Mouse (Mus musculus): ENCODE results near the gene Atp8b4. TPM values are rescaled to one million over a fixed set of nuclear protein-coding genes. Genes with fewer than 3 reads are reported as not detected.

The Atp8b4 gene
- polyA plus RNA-seq, 1 experiment from 2014 or later, result 1.3 TPM

- Histone ChIP-seq H3K4me3 (no peak overlapping the region), H3K36me3 (replicated peaks) (no peaks in the 10 kb centered on the region), H3K4me1 (no peaks in the 10 kb centered on the region), H3K9me3 (no peaks in the 10 kb centered on the region), H3K27me3 (replicated peaks; ENCODE audit: low read depth, poor library complexity, severe bottlenecking) (no peaks in the 10 kb centered on the region), H3K27ac (replicated peaks) (no peak overlapping the region)
- no peak for DNase-seq (ENCODE audit: low spot score)
- 70% methylated on average over 5 of the region's 5 CpGs for WGBS
Measured at GRCm38 (mm10) chr2:126492713-126493112, 7.8 kb downstream of the Atp8b4 start.

GRCm38 (mm10) chr2:126491446-126491845, 9.0 kb downstream of the Atp8b4 start:
- 87% methylated on average over 4 of the region's 4 CpGs for WGBS
- H3K4me1 ChIP-seq, result no peaks in the 10 kb centered on the region
- no peaks in the 10 kb centered on the region for H3K9me3 ChIP-seq
- no peaks in the 10 kb centered on the region for H3K36me3 ChIP-seq (replicated peaks)
- no peak overlapping the region for H3K27ac ChIP-seq (replicated peaks)
- no peak for DNase-seq (ENCODE audit: low spot score)
- no peak overlapping the region for H3K4me3 ChIP-seq
- H3K27me3 ChIP-seq (replicated peaks; ENCODE audit: low read depth, poor library complexity, severe bottlenecking), result no peaks in the 10 kb centered on the region

DNA sequence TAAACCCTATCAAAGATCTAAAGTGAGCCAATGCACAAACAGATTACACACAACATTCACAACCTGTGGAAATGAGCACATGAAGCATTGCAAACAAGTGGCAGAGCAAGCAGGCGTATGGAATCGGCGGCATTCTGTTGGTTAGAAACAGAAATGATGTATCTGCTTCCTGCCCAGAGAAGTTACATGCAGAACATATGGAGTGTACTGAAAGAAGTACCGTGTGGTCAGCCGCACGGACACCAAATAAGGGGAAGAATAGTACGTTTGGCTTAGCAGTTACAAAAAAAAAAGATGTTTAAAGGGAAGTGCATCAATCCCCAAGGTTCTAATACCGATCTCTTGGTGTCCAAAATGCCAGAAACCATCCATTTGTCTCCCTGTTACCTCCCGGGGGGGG, 9.9 kb downstream of the Atp8b4 start:
- H3K27ac ChIP-seq (replicated peaks), result no peak overlapping the region
- no peak overlapping the region for H3K4me3 ChIP-seq
- DNase-seq (ENCODE audit: low spot score), result no peak
- H3K4me1 ChIP-seq, result no peaks in the 10 kb centered on the region
- WGBS, result 88% methylated on average over 9 of the region's 9 CpGs
- no peaks in the 10 kb centered on the region for H3K36me3 ChIP-seq (replicated peaks)
- no peaks in the 10 kb centered on the region for H3K9me3 ChIP-seq
- H3K27me3 ChIP-seq (replicated peaks; ENCODE audit: low read depth, poor library complexity, severe bottlenecking), result no peaks in the 10 kb centered on the region

- Histone ChIP-seq H3K27me3 (replicated peaks; ENCODE audit: low read depth, poor library complexity, severe bottlenecking) (no peaks in the 10 kb centered on the region), H3K36me3 (replicated peaks) (no peaks in the 10 kb centered on the region), H3K27ac (replicated peaks) (no peak overlapping the region), H3K9me3 (no peaks in the 10 kb centered on the region), H3K4me3 (no peak overlapping the region), H3K4me1 (no peaks in the 10 kb centered on the region)
- DNase-seq (ENCODE audit: low spot score), result no peak
- WGBS, result 86% methylated on average over 11 of the region's 11 CpGs
Measured at GRCm38 (mm10) chr2:126485262-126486017, 15.0 kb downstream of the Atp8b4 start.

- Histone ChIP-seq H3K4me3 (no peak overlapping the region), H3K27me3 (replicated peaks; ENCODE audit: low read depth, poor library complexity, severe bottlenecking) (no peaks in the 10 kb centered on the region), H3K27ac (replicated peaks) (no peak overlapping the region), H3K4me1 (no peaks in the 10 kb centered on the region), H3K36me3 (replicated peaks) (no peaks in the 10 kb centered on the region), H3K9me3 (no peaks in the 10 kb centered on the region)
- WGBS, result 84% methylated on average over 6 of the region's 6 CpGs
- no peak for DNase-seq (ENCODE audit: low spot score)
Measured at GRCm38 (mm10) chr2:126483337-126483736, 17.1 kb downstream of the Atp8b4 start.

GRCm38 (mm10) chr2:126477556-126477955, 22.9 kb downstream of the Atp8b4 start:
- 90% methylated on average over 7 of the region's 7 CpGs for WGBS
- H3K4me1 ChIP-seq, result no peaks in the 10 kb centered on the region
- H3K27ac ChIP-seq (replicated peaks), result no peak overlapping the region
- H3K4me3 ChIP-seq, result no peak overlapping the region
- no peaks in the 10 kb centered on the region for H3K27me3 ChIP-seq (replicated peaks; ENCODE audit: low read depth, poor library complexity, severe bottlenecking)
- H3K9me3 ChIP-seq, result no peaks in the 10 kb centered on the region
- DNase-seq (ENCODE audit: low spot score), result no peak
- no peaks in the 10 kb centered on the region for H3K36me3 ChIP-seq (replicated peaks)

- no peak for DNase-seq (ENCODE audit: low spot score)
- Histone ChIP-seq H3K9me3 (no peaks in the 10 kb centered on the region), H3K27ac (replicated peaks) (no peak overlapping the region), H3K36me3 (replicated peaks) (no peaks in the 10 kb centered on the region), H3K4me1 (no peaks in the 10 kb centered on the region), H3K27me3 (replicated peaks; ENCODE audit: low read depth, poor library complexity, severe bottlenecking) (no peaks in the 10 kb centered on the region), H3K4me3 (no peak overlapping the region)
- WGBS, result 89% methylated on average over 11 of the region's 11 CpGs
Measured at GRCm38 (mm10) chr2:126475681-126476410, 24.6 kb downstream of the Atp8b4 start.

DNA sequence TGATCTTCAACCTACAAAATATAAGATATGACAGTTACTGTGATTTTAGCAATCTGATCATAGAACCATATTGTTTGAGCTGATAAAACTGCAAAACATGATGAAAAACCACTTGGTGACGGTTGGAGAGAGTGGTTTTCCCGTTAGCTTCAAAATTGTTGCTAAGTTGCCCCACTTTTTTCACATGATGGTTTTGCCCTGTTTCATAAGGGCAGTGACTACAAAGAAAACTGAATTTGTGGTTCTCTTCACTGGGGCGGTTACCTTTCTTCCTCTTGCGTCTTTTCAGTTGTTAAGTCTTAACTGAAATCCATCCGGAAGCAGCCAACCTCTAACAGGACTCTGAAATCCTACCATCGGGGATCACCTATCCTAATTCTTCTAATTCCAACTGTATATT, 26.5 kb downstream of the Atp8b4 start:
- no peaks in the 10 kb centered on the region for H3K4me1 ChIP-seq
- WGBS, result 93% methylated on average over 6 of the region's 6 CpGs

GRCm38 (mm10) chr2:126472836-126473235, 27.6 kb downstream of the Atp8b4 start:
- 81% methylated on average over 5 of the region's 5 CpGs for WGBS
- no peaks in the 10 kb centered on the region for H3K9me3 ChIP-seq

More for the DNA sequence above, 26.5 kb downstream of the Atp8b4 start:
- Histone ChIP-seq H3K27ac (replicated peaks) (no peak overlapping the region), H3K4me3 (no peak overlapping the region), H3K27me3 (replicated peaks; ENCODE audit: low read depth, poor library complexity, severe bottlenecking) (no peaks in the 10 kb centered on the region), H3K9me3 (no peaks in the 10 kb centered on the region), H3K36me3 (replicated peaks) (no peaks in the 10 kb centered on the region)
- no peak for DNase-seq (ENCODE audit: low spot score)

GRCm38 (mm10) chr2:126467790-126468189, 32.7 kb downstream of the Atp8b4 start:
- H3K36me3 ChIP-seq (replicated peaks), result no peaks in the 10 kb centered on the region
- H3K27me3 ChIP-seq (replicated peaks; ENCODE audit: low read depth, poor library complexity, severe bottlenecking), result no peaks in the 10 kb centered on the region
- no peak overlapping the region for H3K27ac ChIP-seq (replicated peaks)
- no peak for DNase-seq (ENCODE audit: low spot score)
- H3K9me3 ChIP-seq, result no peaks in the 10 kb centered on the region
- H3K4me1 ChIP-seq, result no peaks in the 10 kb centered on the region
- no peak overlapping the region for H3K4me3 ChIP-seq
- 80% methylated on average over 4 of the region's 4 CpGs for WGBS

More at GRCm38 (mm10) chr2:126472836-126473235, 27.6 kb downstream of the Atp8b4 start:
- no peak overlapping the region for H3K27ac ChIP-seq (replicated peaks)
- H3K4me3 ChIP-seq, result no peak overlapping the region
- DNase-seq (ENCODE audit: low spot score), result no peak
- H3K27me3 ChIP-seq (replicated peaks; ENCODE audit: low read depth, poor library complexity, severe bottlenecking), result no peaks in the 10 kb centered on the region
- no peaks in the 10 kb centered on the region for H3K4me1 ChIP-seq
- no peaks in the 10 kb centered on the region for H3K36me3 ChIP-seq (replicated peaks)

- Histone ChIP-seq H3K4me1 (no peaks in the 10 kb centered on the region), H3K4me3 (no peak overlapping the region), H3K9me3 (no peaks in the 10 kb centered on the region), H3K27me3 (replicated peaks; ENCODE audit: low read depth, poor library complexity, severe bottlenecking) (no peaks in the 10 kb centered on the region), H3K27ac (replicated peaks) (no peak overlapping the region), H3K36me3 (replicated peaks) (no peaks in the 10 kb centered on the region)
- WGBS, result 87% methylated on average over 13 of the region's 13 CpGs
- DNase-seq (ENCODE audit: low spot score), result no peak
Measured at GRCm38 (mm10) chr2:126466391-126467134, 33.9 kb downstream of the Atp8b4 start.

DNA sequence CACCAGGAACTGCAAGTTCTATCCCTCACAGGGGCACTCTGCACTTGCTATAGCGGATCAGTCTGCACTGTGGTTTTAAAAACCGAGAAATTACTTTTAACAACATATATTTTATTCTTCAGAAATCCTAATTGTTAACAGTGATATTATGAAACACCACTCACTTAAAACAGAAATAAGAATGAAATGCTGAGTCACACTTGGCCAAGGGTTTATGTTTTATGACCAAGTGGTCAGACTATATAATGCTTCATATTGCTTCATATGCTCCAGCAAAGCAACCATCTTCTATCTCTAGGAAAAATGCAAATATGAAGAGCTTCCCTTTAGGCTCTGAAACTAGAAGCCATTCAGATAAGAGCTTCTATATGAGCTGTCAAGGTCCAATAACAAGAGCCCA, 41.8 kb downstream of the Atp8b4 start:
- H3K4me1 ChIP-seq, result no peaks in the 10 kb centered on the region
- no peak overlapping the region for H3K4me3 ChIP-seq
- H3K36me3 ChIP-seq (replicated peaks), result no peaks in the 10 kb centered on the region
- H3K9me3 ChIP-seq, result no peaks in the 10 kb centered on the region
- 90% methylated on average over 2 of the region's 2 CpGs for WGBS
- no peaks in the 10 kb centered on the region for H3K27me3 ChIP-seq (replicated peaks; ENCODE audit: low read depth, poor library complexity, severe bottlenecking)
- no peak overlapping the region for H3K27ac ChIP-seq (replicated peaks)
- no peak for DNase-seq (ENCODE audit: low spot score)

Measured in embryonic facial prominence, embryonic 10.5 days (tissue).